Mouse (Mus musculus) brain, embryonic 18.5 days (tissue): ENCODE results near the gene Inca1.

Experiments
- DNase-seq: peaks from one replicate; pipeline ENCODE4 v3.0.0-alpha.2; 2012; ENCODE audit warnings: low read depth, low spot score

Gene Inca1

GRCm38 (mm10) chr11:70699722-70700556 lies at the start of gene Inca1, which contains the start of gene Kif1c:
TSS of gene Inca1 (minus strand) at chr11:70700155.
TSS of gene Kif1c (plus strand) at chr11:70700548.
- DNase-seq, result peak; percentile 80

DNA sequence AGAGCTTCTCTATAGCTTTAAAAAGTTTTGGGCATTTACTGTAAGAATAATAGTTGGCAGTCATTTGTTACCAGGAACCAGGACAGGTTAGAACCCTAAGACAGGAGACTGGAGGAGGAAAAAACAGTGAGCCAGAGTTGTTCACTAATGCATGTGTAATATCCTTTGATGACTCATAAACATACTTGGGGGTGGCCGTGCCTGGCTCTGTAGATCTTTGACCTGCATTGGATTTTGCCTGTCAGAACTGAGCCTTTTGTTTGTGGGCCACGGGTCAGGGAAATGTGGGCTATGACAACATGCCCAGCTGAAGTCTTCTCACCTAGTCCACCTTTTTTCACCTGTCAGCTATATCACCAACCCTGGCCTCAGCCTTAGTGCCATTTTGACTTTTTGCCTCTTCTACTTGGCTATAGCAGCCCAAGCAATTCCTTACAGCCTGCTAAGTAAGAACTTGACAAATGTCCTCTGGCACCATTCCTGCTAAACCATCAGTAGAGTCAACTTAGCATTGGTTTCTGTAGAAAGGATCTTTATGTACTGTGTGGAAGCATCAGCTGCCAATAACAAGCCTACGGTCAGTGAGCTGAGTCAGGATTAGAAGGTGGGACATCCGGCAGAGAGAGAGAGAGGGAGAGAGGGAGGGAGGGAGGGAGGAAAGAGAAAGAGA lies 48.1 kb upstream of the Inca1 start:
- no peak for DNase-seq

GRCm38 (mm10) chr11:70745636-70746035 lies 45.7 kb upstream of the Inca1 start:
- DNase-seq, result no peak

DNA sequence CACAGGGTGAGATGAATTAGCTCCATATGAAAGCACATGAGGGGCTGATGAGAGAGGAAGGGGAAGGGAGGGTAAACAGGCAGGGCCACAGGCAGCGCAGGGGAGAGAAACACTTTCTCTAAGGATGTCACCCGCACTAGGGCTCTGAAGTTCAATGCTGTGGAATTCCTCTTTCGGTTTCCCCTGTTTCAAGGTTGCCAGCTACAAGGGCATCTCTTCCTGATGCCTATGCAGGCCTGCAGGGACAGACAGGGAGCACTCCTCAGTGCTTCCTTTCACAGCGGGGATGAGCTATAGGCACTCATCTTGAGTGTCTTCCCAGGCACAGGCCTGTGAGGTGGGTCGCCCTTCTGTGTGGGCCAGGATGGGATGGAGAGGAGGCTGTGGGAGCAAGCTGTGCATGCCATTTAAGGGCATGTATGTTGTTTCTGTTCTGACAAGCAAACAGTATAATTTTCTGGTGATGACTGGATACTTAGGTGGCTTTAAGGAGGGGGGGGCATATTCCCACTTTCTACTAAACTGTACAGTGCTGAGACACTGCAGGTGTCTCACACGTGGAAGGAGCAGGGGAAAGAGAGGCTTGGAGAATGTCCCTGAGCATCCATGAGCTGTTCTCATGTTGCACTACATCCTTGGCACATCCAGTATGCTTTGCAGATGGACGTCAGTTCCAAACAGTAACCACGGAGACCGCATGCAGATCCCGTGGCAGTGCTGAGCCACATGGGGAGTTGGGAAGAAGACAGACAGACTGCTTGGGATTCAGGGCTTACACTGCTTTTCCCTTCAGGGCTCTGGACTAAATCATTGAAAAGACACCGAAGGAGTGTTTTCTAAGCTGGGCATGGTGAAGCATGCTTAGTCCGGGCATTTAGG lies 42.9 kb upstream of the Inca1 start:
- no peak for DNase-seq

GRCm38 (mm10) chr11:70742117-70742516 lies 42.2 kb upstream of the Inca1 start:
- no peak for DNase-seq

- DNase-seq, result no peak
Observed at GRCm38 (mm10) chr11:70741603-70742002, 41.6 kb upstream of the Inca1 start.

GRCm38 (mm10) chr11:70737749-70738148 lies 37.8 kb upstream of the Inca1 start:
- DNase-seq, result no peak

DNA sequence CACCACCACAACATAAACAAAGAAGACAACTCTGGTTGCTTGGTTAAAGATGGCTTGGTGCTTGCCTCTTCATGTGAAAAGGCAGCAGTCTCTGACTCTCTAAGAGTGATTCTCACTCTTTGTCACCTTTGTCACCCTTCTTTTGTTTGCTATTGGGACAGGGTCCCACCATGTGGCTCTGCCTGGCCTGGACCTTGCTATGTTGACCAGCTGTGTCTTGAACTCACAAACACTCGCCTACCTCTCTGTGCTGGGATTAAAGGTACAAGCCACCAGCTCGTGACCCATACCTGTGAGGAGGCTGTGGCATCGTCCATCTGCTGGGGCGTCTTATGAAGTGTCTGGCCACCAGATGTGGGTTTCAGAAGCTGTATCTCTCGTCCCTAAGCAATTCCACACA lies 33.3 kb upstream of the Inca1 start:
- no peak for DNase-seq

DNA sequence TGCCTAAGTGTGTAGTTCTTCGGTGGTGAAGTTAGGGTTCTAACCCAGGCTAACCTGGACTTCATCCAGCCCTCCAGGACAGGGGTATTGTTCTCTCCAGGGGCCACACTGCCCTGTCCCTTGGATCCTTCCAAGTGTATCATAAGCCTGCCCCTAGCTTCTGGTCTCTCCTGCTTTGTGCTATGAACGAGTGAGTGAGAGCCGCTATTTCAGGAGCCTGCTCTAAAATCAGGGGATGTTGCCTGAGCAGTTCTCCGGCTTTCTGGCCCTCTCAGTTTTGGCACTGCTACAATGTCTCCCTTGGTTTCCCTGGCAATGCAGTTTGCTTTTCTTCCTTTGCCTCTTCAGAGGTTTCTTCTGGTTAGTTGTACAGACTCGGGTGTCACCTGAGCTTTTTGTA lies 31.2 kb upstream of the Inca1 start:
- DNase-seq, result no peak

- no peak for DNase-seq
Observed at GRCm38 (mm10) chr11:70730427-70731038, 30.6 kb upstream of the Inca1 start.

- no peak for DNase-seq
Observed at GRCm38 (mm10) chr11:70727385-70727784, 27.4 kb upstream of the Inca1 start.

GRCm38 (mm10) chr11:70726585-70726984 lies 26.6 kb upstream of the Inca1 start:
- no peak for DNase-seq

DNA sequence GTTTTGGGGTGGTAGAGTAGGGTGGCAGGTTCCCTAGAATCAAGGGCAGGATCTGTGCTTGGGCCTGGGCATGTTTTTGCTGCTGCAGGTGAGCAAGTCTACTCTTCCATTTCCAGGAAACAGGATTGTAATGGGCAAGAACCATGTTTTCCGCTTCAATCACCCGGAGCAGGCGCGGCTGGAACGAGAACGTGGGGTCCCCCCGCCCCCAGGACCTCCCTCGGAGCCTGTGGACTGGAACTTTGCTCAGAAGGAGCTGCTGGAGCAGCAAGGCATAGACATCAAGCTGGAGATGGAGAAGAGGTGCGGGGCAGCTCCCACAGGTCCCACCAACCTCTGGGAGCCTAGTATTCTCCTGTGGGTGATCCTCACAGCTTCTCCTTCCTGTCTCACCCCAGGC lies 24.8 kb upstream of the Inca1 start:
- DNase-seq, result no peak

GRCm38 (mm10) chr11:70721072-70721471 lies 21.1 kb upstream of the Inca1 start:
- no peak for DNase-seq

DNA sequence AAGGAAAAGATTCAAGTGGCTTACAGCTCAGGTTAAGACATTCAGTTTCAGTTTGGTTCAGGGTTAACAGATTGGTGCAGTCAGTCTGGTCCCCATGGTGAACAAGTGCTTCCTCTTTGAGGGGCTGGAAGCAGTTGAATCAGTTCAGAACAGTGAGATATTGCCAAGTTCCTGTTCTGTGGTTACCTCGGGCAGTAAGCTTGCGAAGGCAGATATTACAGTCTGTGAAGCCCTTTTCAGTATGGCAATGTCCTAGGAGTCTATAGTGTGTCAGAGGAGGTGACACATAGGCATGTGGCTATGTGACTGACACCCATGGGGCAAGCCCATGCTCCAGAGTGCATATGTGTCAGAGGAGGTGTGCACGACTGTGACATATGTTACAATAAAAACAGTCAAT lies 20.6 kb upstream of the Inca1 start:
- DNase-seq, result no peak

DNA sequence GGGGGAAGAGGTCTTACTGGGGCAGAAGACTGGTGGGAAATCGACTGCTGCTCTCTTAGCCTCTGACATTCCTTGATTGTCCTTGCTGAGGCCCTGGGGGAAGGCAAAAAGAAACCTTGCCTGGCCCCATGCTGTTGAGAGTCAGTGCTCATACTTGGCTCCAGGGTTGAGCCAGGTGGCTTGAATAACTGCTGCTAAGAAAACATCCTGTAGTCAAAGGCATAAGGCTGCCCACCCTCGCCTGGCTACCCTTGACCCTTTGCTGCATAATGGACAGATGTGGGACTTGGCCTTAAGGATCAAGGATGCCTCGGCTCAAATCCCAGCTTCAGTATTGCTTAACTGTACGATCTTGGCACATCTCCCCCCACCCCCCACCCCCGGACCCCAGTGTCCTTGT lies 18.5 kb upstream of the Inca1 start:
- DNase-seq, result no peak

DNA sequence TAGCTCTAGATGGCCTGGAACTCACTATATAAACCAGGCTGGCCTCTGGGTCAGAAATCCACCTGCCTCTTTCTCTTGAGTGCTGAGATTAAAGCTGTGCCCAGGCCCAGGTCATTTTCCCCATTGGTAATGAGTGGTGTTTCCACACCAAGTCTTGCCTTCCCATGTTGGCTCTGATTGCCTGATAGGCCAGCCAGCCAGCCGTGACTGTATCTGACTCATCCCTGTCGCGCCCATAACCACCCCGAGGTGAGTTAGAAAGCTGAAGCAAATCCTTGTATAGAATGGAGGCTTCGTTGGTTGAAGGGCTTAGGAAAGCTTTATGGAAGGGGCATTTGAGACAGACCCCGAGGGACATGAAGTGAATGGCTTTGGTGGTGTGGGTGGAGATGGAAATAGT lies 15.9 kb upstream of the Inca1 start:
- DNase-seq, result no peak

DNA sequence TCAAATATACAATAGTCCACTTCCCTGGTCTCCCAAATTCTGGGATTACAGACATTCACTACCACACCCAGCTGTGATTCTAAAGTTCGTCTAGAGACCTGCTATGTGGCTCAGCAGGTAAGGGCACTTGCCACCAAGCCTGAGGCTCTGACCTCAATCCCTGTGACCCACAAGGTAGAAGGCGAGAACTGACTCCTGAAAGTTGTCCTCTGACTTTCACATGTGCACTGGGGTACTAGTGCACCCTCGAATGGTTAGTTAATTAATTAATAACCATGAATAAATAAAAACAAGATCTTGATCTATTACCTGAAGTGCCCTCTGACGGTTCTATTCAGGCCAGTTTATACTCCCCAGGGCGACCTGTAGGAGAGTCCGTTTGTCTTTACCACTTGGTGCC lies 13.3 kb upstream of the Inca1 start:
- DNase-seq, result no peak

DNA sequence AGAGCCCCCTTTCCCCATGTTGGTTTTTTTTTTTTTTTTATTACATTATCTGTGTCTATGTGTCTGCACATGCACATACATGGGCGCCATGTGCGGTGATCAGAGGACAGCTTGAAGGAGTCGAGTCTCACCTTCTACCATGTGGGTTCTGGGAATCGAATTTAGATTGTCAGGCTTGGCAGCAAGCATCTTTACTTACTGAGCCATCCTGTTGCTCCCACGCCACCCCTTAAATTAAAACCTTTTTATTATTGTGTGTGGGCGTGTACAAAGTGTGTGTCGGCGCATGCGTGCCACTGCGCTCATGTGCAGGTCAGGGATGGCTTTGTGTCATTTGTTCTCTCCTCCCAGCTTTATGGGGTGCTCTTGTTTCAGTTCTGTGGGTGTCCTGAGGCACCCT lies 11.1 kb upstream of the Inca1 start:
- DNase-seq, result no peak

DNA sequence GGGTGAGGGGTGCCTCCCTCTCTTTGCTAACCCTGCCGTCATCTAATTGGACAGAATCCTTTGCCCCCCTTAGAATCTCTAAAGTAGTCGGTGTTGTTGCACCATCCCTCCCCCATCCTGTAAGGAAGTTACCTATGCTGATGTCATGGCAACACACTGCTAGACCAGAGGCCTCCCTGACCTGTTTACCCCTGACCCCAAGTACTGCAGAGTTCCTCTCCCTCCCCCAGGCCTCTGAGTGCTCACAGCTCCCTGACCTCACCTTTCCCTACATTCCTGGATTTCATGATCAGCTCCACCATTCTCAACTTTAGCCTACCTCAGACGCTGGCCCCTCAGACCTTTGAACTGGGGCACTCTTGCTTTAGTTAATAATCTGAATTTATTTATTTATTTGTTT lies 6.2 kb upstream of the Inca1 start:
- no peak for DNase-seq

DNA sequence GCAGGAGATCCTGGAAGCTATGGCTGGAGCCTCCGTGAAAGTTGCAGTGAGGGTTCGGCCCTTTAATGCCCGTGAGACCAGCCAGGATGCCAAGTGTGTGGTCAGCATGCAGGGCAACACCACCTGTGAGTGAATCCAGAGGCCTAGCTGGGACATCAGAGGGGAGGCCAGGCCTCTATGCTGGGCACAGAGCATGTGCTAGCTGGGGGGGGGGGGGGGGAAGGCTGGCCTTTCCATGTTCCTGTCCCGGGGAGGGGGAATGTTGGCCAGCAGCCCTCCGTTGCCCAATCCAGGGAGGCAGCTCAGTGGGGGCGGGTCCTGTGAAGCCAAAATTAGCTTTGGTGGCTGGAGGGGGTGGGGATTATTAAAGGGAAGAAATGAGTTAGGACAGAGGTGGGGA lies 2.8 kb upstream of the Inca1 start:
- DNase-seq, result no peak
